Mouse (Mus musculus) natural killer cell, adult 2 months (primary cell): ENCODE data around the gene Rabgap1l.

Experiments used
- DNase-seq, 2 experiments: peaks; one replicate each; pipeline ENCODE4 v3.0.0; 2022; ENCODE audit warnings: low spot score in 2 of 2

The Rabgap1l gene

DNA sequence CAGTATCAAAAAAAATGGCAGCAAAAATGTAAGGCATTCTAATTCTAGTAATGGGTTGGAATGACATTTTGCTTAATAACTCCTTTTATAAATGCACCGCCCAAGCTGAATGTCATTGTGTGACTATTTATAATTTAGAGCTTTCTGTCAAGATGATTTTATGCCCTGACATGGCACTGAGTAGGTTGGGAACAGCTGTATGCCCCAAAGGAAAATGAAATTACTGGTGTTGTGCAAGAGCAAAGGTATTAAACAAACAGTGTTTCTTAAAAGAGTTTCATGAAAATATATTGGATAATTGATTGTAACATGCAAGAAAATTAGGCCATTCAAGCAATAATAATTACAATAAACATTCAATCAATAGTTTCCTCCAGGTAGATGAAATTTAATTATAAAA lies 198.4 kb downstream of the Rabgap1l start:
- DNase-seq, result no peak

DNA sequence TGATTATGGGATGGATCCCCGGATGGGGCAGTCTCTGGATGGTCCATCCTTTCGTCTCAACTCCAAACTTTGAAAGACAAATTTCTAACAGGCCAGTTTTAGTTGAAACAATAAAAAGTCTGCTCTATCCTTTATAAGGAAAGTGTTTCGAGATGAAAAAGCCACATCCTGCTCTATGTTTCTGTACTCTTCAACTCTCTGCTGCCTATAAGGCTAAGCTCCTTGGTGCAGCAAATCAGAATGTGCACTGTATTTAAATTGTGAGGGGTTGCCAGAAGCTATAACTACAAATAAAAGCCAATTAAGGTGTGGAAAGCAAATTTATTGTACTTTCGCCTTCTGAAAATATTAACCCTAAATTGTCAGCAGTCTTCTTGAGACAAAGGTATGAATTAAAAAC lies 198.9 kb downstream of the Rabgap1l start:
- DNase-seq, result no peak

DNA sequence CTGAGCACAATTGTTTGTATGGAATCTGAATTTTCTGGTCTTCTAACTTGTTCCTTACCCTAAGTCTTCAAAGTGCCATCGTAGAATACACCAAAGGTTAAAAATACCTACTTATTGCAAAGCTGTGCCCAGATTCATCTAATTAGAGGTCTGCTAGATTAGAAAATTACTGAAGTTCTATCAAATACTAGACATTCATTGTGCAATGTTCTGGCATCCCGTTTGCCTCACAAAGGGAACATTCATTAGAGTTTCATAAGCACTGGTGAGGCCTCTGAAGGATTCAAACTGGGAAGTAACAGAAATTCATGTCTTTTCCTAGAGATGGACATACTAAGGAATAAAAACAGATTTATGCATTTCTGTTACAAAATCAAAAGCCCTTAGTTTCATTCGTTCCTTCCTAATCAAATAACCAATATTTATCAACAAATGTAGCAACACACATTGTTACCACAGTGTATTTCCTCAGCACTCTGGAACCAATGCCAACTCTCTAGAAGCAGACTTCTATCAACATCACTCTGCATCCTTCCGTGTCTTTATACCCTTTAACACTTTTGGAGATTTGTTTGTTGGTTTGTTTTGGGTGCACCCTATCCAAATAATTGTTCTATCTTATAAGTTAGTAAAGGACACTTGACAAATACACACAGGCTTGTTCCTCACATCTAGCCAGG lies 204.0 kb downstream of the Rabgap1l start:
- DNase-seq, result no peak

DNA sequence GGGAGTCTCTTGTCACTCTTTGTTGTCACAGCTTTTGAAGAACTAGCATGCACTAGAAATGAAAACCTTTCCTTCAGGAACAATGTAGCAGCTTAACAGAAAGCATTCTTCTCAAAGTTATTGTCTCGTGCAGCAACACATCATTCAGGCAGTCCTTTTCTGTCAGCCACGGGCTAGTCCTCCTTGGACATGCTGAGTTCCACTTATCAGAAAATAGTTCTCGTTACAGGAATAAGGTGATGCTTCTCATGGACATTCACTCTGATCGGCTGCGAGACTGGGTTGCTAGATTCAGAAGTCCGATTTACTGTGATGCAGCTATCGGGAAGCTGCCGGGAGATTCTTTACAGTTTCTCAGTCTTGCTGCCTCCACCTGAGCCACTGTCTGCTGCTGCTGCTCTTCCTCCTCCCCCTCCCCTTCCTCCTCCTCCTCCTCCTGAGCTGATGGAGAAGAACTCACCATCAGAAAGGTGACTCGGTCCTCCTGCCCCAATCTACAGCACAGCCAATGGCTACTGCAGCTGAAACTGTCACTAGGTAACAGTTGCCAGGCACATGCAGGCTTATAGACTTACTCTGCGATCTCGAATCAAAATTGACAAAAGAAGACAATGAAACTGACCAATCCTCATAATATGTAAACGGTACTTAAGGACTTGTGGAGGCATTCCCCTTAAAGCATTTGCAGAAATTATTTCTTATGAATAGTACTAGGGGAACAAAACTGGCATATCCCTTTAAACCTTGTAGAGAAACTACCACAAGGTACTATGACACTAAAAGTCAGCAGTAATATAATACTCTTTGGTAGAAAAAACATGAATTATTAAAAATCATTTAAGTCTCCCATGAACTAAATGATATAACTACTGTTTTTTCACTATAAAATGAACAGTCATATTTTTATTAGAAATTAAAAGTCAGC lies 213.4 kb downstream of the Rabgap1l start:
- DNase-seq, result no peak

DNA sequence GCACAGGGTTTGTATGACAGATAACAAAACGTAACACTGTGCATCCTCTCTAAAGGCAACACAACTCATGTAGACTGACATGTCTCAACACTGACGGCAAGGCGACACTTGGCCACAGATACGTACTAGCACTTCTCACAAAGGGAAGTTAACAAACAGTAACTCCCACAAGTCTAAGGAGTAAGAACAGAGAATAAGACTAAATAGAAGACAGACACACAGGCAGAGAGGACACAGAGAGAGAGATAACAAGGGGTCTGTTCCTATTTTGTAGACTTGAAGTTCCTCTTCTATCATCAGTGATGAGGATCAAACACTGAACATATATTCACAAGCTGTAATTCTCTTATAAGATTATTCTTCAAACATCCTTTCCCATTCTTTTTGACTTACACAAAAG lies 216.9 kb downstream of the Rabgap1l start:
- DNase-seq, result no peak

DNA sequence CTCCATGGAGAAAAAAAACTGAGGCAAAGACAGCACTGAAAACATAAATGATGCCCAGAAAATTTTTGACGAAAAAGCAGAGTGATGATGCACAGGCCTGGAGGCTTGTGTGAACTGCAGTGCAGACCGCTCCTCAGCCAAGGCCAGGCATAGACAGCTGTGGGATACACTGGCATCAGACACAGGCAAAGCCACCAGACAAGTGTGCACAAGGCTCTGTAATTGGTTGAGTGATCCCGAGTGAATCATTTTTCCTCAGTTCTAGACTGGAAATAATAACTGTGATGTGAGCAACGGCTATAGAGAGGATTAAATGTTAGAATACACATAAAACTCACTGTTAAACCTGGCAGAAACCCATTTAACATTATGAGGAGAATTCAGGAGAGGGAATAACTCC lies 219.0 kb downstream of the Rabgap1l start:
- DNase-seq, result no peak

DNA sequence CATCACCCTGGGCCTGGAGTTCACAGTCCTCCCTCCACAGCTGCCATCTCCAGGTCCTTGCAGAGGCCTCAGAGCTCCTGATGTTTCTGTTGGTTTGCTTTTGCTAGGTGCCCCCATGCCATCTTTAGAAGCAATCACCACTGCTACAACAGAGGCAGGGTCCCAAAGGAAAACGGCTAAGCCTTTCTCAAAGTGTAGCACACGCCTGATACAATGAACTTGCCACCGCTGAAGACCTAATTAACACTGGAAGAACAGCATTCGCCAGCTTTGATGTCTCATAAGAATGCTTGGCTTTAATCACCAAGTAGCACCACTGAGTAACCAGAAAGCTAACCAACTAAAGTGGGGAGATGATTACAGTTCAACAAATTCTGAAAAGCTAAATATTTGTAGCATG lies 226.6 kb downstream of the Rabgap1l start:
- DNase-seq, result no peak

DNA sequence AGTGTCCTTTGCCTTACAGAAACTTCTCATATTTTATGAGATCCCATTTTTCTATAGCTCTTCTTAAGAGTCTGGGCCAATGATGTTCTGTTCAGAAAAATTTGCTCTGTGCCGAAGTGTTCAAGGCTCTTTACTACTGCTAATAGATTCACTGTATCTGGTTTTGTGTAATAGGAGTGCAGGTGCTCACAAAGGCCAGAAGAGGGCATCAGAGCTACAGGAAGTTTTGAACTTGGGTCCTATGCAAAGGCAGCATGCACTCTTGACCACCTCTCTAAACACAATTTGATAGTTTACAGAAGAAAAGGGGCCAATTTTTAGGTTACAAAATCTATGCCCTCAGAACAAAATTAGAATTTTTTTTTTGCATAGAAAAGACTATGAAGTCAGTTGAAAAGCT lies 231.6 kb downstream of the Rabgap1l start:
- no peak for DNase-seq

DNA sequence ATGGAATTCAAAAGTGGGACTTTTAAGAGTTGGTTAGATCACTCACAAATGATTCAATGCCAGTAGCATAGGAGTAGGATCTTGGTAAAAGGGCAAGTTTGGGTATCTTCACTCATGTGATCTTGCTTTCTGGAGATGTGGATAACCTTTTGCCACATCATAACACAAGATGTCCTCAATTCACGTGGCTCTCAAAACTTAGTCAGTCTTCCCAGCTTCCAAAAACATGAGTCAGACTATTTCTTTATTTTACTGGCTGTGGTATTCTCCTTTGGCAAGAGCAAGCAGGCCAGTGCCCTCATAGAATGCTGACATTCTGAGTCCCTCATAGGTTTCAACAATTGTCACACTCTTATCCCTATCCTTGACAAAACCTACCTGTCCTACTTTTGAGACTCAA lies 242.4 kb downstream of the Rabgap1l start:
- DNase-seq, result no peak

DNA sequence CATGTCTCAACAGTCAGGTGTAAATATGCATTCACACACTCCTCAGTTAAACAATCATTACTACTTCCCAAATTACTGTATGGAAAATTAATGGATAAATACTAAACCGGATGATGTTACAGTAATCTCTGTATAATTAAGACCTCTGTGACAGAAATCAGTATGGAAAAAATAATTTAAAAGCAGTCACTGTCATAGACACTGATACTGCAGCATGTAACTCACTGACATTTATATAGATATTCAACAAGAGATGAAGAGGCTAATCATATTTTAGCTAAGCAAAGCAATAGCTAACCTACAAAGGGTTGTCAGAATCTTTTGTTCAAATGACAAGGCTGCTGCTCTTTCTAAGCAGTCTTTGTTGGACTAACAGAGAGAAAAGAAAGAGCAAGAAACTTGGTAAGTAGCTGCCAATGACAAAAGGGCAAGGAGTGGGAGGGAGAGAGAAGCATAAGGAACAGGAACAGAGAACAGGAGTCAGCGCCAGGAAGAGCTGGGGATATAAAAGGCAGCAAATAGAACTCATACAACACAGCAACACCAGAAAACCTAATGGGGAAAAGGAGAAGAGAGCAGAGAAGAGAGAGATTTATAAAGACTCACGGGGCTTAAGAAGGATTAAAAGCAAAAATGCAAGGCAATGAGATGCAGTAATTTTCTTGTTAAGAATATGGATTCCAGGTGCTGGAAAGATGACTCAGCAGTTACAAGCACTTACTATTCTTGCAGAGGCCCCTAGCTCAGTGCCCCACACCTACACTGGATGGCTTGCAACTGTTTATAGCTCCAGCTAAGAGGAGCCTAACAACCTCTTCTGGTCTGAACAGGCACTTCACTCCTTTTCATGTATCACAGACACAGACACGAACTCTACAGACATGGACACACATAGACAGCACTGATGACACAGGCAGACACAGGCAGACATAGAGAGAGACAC lies 244.8 kb downstream of the Rabgap1l start:
- DNase-seq, result no peak

DNA sequence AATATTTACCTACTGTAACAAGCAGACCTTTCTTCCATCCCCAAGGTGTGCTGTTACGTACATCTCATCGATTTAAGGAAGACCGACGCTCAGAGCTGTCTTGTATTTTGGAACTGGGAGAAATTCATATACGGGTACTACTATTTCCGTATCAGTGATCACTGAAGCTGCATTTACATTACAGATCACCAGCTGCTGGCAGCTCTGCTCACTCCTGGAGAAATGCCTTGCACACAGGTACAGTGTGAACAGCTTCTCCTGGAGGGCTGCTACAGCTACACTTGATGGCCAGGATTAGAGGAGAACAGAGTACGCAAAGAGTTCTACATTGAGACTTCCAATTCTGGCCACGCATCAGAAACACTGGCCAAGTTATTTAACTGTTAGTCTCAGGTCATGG lies 257.4 kb downstream of the Rabgap1l start:
- no peak for DNase-seq

DNA sequence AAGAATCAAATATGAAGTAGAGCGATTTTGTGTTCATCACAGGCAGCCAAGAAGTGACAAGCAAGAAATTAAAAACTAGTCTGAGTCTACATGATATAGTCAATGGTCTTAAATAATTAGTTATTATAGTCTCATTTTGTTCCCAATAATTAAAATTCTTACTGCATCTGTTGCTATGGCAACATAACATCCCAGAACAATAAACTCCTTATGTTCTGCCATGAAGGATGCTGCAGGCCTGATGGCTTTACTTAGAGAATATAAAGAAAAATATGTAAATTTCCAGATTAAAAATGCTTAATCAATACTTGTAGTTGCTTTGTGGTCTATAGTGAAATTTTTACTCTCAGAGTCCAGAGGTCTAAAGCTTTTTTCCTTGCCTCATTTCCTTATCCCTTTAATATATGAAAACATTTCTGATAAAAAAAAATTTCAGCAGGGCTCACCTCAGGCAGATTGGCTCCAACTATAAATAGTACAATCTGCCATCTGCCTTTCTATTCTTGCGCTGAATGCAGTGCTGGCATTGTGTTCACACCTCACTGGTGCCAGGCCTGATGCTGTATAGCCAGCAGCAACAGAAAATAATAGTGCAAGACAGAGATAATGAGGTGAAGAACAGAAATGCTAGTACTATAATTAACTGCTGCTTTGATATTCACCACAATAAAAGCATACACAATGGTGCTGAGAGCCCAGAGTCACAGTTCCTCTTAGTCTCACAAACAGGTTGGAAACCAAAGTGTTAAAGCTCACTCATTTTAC lies 258.3 kb downstream of the Rabgap1l start:
- no peak for DNase-seq

DNA sequence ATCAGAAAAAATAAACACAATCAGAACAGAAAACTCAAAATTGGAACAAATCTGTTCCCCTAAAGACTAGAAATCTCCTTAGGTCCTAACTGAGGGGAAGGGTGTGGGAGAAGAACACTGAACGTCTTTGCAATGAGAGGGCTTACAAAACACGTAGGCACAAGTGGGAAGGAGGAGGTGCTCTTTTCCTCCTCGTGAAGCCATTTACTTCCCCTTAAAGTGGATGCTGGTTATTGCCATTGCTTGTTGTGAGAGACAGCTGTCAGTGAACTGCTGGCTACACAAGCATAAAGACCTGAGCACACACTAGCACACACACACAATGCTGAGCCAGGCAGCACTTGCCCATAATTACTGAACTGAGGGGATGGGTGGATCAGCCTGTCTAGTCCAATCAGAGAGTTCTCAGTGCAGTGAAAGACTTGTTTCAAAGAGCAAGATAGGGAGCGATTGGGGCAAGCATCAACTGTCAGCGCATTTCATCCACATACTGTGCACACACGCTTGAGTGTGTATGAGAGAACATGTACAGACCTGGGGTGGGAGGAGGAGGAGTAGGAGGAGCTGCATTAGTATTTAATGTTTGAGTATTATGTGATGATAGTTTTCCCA lies 259.7 kb downstream of the Rabgap1l start:
- no peak for DNase-seq

DNA sequence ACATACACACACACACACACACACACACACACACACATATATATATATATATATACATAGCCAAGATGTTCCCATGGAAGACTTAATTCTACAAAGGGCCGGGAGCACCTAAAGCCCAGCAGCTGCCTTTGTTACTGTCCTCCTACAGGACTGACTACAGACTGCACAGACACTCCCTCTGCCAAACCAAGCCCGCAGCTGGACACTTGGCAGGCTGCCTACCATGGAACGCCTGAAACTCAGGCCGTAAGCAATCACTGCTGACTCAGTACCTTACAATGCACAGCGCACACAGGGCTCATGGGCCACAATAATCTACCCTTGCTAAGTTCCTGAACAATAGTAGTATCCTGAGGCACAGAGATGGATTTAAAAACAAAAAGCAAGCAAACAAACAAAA lies 261.6 kb downstream of the Rabgap1l start:
- DNase-seq, result no peak

DNA sequence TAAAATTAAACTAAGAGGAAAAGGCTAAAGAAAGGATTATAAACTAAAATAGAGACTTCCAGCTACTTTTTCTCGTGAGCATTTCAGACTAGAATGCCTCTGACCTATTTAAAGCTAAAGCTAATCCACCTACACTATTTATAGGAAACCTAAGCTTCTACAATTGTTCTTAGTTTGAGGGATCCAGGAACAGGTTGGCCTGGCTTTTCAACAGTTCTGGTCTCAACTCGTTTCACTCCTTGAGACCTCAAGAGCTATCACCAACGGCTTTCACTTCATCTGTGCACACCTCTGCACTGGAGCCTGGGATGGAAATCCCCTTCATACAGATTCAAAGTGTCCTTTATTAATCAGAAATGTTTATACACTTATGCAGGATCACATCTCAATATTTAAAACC lies 271.1 kb downstream of the Rabgap1l start:
- DNase-seq, result no peak

DNA sequence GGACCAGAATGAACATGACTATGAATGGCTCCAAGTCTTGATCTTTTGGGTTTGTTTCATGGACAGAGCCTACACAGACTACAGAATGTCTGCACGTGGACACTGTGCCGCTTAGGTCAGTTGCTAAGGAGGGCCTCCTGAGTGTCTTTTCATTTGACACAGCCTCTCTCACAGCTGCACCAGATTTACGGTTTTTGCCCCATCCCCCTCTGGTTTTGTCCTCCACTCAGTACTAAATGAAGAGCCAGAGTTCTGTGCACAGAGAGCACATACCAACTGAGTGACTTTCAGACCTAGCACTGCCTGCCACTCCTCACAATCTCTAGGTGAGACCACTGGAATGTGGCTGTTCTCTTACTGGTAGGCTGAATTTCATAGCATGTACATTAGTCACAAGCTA lies 272.3 kb downstream of the Rabgap1l start:
- DNase-seq, result no peak

DNA sequence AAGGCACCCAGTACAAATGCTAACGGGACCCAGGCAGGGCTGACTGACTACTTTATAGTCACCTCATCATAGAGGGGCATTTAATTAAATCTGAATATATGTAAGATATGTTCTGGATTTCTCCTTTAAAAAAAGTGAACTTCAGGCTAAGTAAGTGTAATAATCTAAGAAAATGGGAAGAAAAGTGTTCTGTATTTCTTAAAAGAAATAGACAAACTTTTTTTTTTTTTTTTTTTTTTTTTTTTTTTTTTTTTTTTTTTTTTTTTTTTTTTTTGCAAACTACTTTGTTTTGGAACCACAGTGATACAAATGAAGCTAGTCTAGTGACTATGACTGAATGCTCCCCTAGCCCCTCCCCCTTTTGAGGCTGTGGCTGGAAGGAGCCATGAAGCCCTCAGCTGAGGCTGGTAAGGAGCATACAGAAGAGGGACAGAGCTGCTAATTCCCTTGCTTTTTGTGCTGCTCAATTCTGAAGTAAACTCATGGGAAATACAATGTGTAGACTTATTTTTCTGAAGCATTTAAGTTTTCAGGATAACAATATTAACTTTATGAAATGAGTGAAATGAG lies 273.0 kb downstream of the Rabgap1l start:
- no peak for DNase-seq

DNA sequence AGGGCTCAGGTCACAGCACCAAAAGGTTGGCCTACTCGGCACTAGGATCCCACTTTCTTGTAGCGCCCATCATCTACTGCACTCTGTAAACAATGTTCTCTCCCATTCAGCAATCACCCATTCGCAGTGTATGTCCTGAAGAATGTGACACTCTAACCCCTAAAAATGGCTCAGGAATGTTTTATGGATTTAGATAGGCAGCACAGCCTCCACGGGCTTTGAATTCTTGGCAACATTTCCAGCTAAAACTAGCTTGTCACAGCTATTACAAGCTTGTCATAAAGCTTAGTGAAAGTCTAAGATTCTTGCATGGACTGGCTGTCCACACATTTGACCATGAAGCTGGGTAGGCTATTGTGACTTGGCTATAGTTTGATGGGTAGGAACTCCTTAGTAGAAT lies 274.5 kb downstream of the Rabgap1l start:
- no peak for DNase-seq

DNA sequence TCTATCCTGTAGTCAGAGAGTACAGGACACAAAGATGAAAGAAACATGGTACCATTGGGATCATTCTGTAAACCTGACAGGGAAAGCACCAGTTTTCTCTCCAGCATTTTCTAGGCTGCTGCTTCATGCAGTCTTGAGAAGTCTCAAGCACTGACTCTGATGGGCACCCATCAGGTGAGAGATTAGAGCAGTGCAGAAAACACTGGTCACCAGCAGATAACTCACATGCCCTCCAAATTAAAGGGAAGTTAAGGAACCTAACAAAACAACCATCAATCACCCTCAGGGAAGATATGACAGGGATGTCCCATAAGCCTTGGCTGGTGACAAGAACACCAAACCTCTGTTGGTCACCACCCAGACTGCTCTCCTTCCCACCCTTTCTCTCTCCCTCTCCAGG lies 285.2 kb downstream of the Rabgap1l start:
- DNase-seq, result no peak

DNA sequence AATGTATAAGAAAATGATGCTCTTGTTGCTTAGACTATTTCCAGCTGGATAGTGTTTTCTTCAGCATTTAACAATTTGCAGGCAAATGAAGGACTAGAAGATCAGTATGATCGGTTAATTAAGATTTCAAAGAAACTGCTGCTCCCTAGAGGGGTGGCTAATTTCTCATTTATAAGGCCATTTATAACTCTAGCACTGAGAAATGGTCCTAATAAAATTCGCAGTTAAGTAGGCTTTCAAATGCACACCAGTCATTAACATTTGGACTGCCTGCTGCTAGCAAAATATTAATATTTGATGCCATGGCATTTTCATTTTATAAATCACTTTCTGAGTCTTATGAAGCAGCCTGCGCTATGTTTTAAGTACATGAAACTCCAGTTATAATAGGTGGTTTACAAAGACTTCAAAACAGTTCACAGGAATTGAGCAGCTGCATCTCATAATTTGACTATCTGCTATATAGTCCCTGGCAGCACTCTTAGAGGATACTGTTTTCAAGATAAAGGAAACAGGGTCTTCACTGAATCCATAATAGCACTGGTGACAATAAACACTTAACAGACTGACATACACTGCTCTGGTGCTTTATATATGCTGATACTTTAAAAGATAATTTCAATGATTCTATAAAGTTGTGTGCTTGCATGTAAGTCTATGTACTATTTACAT lies 296.0 kb downstream of the Rabgap1l start:
- DNase-seq, result no peak
